ENCODE assay signal across 8 mouse cellular contexts in genomic region chr1:64119358-64119794, GRCm38 (mm10). TPM values are rescaled to one million over a fixed set of nuclear protein-coding genes. Genes with fewer than 3 reads are reported as not detected.
DNase-seq lines count a peak whose midpoint lies in the region; ATAC-seq lines count a peak whose summit lies in the region.

No protein-coding gene starts in this region.

- H3K27me3 ChIP-seq in megakaryocyte, embryonic 14.5 days (replicated peaks) = no peaks in the 10 kb centered on the region
- H3K27me3 ChIP-seq in liver, embryonic 12.5 days (replicated peaks) = peaks cover 15% of the 10 kb centered on the region; the same call in 1 of the 2 replicates
- no peaks in the 10 kb centered on the region for H3K27me3 ChIP-seq in neural tube, embryonic 14.5 days (ENCODE audit: control insufficient read depth, insufficient read depth, low read length)

- peak; percentile 55 for DNase-seq in embryo, embryonic 10.5 days (ENCODE audit: low spot score)
- peak; percentile 57 for DNase-seq in heart, adult 8-10 months (ENCODE audit: low spot score)
- DNase-seq in kidney, adult 9 months = peak; percentile 39

- H3K27ac ChIP-seq in liver, embryonic 12.5 days = peak overlapping the region; percentile 99
- peak overlapping the region; percentile 100 for H3K27ac ChIP-seq in neural tube, embryonic 14.5 days (ENCODE audit: low read depth, low read length)

- no peaks in the 10 kb centered on the region for H3K9me3 ChIP-seq in megakaryocyte, embryonic 14.5 days
- H3K9me3 ChIP-seq in liver, embryonic 12.5 days (replicated peaks) = no peaks in the 10 kb centered on the region
- no peaks in the 10 kb centered on the region for H3K9me3 ChIP-seq in neural tube, embryonic 14.5 days (ENCODE audit: control insufficient read depth, low read length)

- WGBS in liver, embryonic 12.5 days (ENCODE audit: insufficient replicate concordance) = 33% methylated on average over 7 of the region's 7 CpGs
- 9% methylated on average over 7 of the region's 7 CpGs for WGBS in neural tube, embryonic 14.5 days

- H3K4me2 ChIP-seq in liver, embryonic 12.5 days = peak overlapping the region; percentile 90
- H3K4me2 ChIP-seq in neural tube, embryonic 14.5 days (ENCODE audit: low read depth, low read length) = peak overlapping the region; percentile 70

- peaks cover 60% of the 10 kb centered on the region for H3K4me1 ChIP-seq in megakaryocyte, embryonic 14.5 days
- H3K4me1 ChIP-seq in liver, embryonic 12.5 days = peaks cover 46% of the 10 kb centered on the region
- H3K4me1 ChIP-seq in neural tube, embryonic 14.5 days (ENCODE audit: control insufficient read depth, insufficient read depth, low read length) = peaks cover 27% of the 10 kb centered on the region

- peak overlapping the region; percentile 98 for H3K4me3 ChIP-seq in megakaryocyte, embryonic 14.5 days (replicated peaks)
- H3K4me3 ChIP-seq in liver, embryonic 12.5 days = peak overlapping the region; percentile 67
- H3K4me3 ChIP-seq in neural tube, embryonic 14.5 days (ENCODE audit: low read depth, low read length) = peak overlapping the region; percentile 81

- peak overlapping the region; percentile 93 for H3K9ac ChIP-seq in liver, embryonic 12.5 days
- peak overlapping the region; percentile 89 for H3K9ac ChIP-seq in neural tube, embryonic 14.5 days (replicated peaks; ENCODE audit: low read depth, low read length)

- peaks cover 30% of the 10 kb centered on the region for H3K36me3 ChIP-seq in megakaryocyte, embryonic 14.5 days (replicated peaks; ENCODE audit: low read length)
- H3K36me3 ChIP-seq in liver, embryonic 12.5 days = no peaks in the 10 kb centered on the region
- no peaks in the 10 kb centered on the region for H3K36me3 ChIP-seq in neural tube, embryonic 14.5 days (ENCODE audit: control insufficient read depth, insufficient read depth, low read length)

- ATAC-seq in megakaryocyte, adult 5-6 weeks (ENCODE audit: poor library complexity, severe bottlenecking) = no peak
- ATAC-seq in liver, embryonic 12.5 days = no peak
- no peak for ATAC-seq in neural tube, embryonic 14.5 days (ENCODE audit: low read depth)
- no peak for ATAC-seq in megakaryocyte progenitor cell, adult 5-6 weeks (replicated peaks; ENCODE audit: poor library complexity)

RNA-seq across cellular contexts. Expression of gene Klf7, which starts 2.7 kb away (rescaled TPM):
- polyA plus RNA-seq in megakaryocyte, embryonic 14.5 days (2012; ENCODE audit: insufficient read depth, low replicate concordance) = 7.9 and 18.5 TPM in 2 replicates
- total RNA-seq in megakaryocyte, adult 5-6 weeks (2015) = 11.9 and 13.6 TPM in 2 replicates
- total RNA-seq in megakaryocyte, adult 5-6 weeks (2017) = 8.3 and 13.0 TPM in 2 replicates
- 10 to 100 TPM; 12.4 to 17.4 (median 16.4) TPM for total RNA-seq in heart, adult 8-10 months (2022)
- polyA plus RNA-seq in liver, embryonic 12.5 days (2016; fragmentation: Nextera tagmentation; extraction: Ambion mirVana) = 6.5 and 7.8 TPM in 2 replicates
- polyA plus RNA-seq in neural tube, embryonic 14.5 days (2014; fragmentation: Nextera tagmentation; extraction: Ambion mirVana) = 71.4 and 78.3 TPM in 2 replicates
- 5.5 and 6.8 TPM in 2 replicates for total RNA-seq in megakaryocyte progenitor cell, adult 5-6 weeks (2015)
- total RNA-seq in megakaryocyte progenitor cell, adult 5-6 weeks (2017) = 3.0 and 7.0 TPM in 2 replicates
